Mouse (Mus musculus): ENCODE data around the gene Neurl2.
"Not testable (repeated sequence)": the region's sequence is repeated elsewhere in the genome, so short reads cannot be mapped to it uniquely, and the experiment has no call there.

Gene Neurl2

GRCm38 (mm10) chr2:164817206-164817605 lies 16.1 kb downstream of the Neurl2 start:
- in situ Hi-C loops (cut with MboI, MseI): no loop called here

- in situ Hi-C loops (cut with MboI, MseI): no loop called here
These were observed 17.4 kb downstream of the Neurl2 start for GRCm38 (mm10) chr2:164815821-164816220.

- in situ Hi-C loops (cut with MboI, MseI): no loop called here
These were observed 17.9 kb downstream of the Neurl2 start for GRCm38 (mm10) chr2:164815348-164815747.

GRCm38 (mm10) chr2:164813557-164813956 lies 19.7 kb downstream of the Neurl2 start:
- in situ Hi-C loops (cut with MboI, MseI): no loop called here

GRCm38 (mm10) chr2:164806614-164807013 lies 26.6 kb downstream of the Neurl2 start:
- in situ Hi-C loops (cut with MboI, MseI): no loop called here

GRCm38 (mm10) chr2:164805332-164805718 lies 27.9 kb downstream of the Neurl2 start:
- in situ Hi-C loops (cut with MboI, MseI): no loop called here

- in situ Hi-C loops (cut with MboI, MseI): no loop called here
These were observed 28.5 kb downstream of the Neurl2 start, which contains the start of the genes Acot8 and Zswim3 for GRCm38 (mm10) chr2:164804533-164805331. Gene Acot8 (minus strand): TSS chr2:164804882. Gene Zswim3 (plus strand): TSS chr2:164805098.

GRCm38 (mm10) chr2:164803921-164804313 lies 29.3 kb downstream of the Neurl2 start:
- in situ Hi-C loops (cut with MboI, MseI): no loop called here

GRCm38 (mm10) chr2:164803201-164803920 lies 29.9 kb downstream of the Neurl2 start:
- in situ Hi-C loops (cut with MboI, MseI): no loop called here

GRCm38 (mm10) chr2:164800252-164801004 lies 32.8 kb downstream of the Neurl2 start:
- in situ Hi-C loops (cut with MboI, MseI): no loop called here

- in situ Hi-C loops (cut with MboI, MseI): not testable (repeated sequence)
These were observed 34.7 kb downstream of the Neurl2 start for GRCm38 (mm10) chr2:164798554-164798953.

GRCm38 (mm10) chr2:164795868-164796267 lies 37.4 kb downstream of the Neurl2 start:
- in situ Hi-C loops (cut with MboI, MseI): no loop called here

GRCm38 (mm10) chr2:164794293-164794692 lies 39.0 kb downstream of the Neurl2 start:
- in situ Hi-C loops (cut with MboI, MseI): no loop called here

GRCm38 (mm10) chr2:164793772-164794171 lies 39.5 kb downstream of the Neurl2 start:
- in situ Hi-C loops (cut with MboI, MseI): no loop called here

GRCm38 (mm10) chr2:164793236-164793635 lies 40.0 kb downstream of the Neurl2 start:
- in situ Hi-C loops (cut with MboI, MseI): no loop called here

GRCm38 (mm10) chr2:164792400-164793190 lies 40.7 kb downstream of the Neurl2 start:
- in situ Hi-C loops (cut with MboI, MseI): no loop called here

- in situ Hi-C loops (cut with MboI, MseI): no loop called here
These were observed 41.4 kb downstream of the Neurl2 start for GRCm38 (mm10) chr2:164791841-164792261.

- in situ Hi-C loops (cut with MboI, MseI): no loop called here
These were observed 42.8 kb downstream of the Neurl2 start for GRCm38 (mm10) chr2:164790451-164790850.

- in situ Hi-C loops (cut with MboI, MseI): no loop called here
These were observed 44.8 kb downstream of the Neurl2 start for GRCm38 (mm10) chr2:164788411-164788810.

GRCm38 (mm10) chr2:164787779-164788178 lies 45.5 kb downstream of the Neurl2 start:
- in situ Hi-C loops (cut with MboI, MseI): no loop called here

GRCm38 (mm10) chr2:164787032-164787431 lies 46.2 kb downstream of the Neurl2 start:
- in situ Hi-C loops (cut with MboI, MseI): no loop called here
